Mouse (Mus musculus): ENCODE data around the gene Camk2b.
"Not testable (repeated sequence)": the region's sequence is repeated elsewhere in the genome, so short reads cannot be mapped to it uniquely, and the experiment has no call there.

DNA sequence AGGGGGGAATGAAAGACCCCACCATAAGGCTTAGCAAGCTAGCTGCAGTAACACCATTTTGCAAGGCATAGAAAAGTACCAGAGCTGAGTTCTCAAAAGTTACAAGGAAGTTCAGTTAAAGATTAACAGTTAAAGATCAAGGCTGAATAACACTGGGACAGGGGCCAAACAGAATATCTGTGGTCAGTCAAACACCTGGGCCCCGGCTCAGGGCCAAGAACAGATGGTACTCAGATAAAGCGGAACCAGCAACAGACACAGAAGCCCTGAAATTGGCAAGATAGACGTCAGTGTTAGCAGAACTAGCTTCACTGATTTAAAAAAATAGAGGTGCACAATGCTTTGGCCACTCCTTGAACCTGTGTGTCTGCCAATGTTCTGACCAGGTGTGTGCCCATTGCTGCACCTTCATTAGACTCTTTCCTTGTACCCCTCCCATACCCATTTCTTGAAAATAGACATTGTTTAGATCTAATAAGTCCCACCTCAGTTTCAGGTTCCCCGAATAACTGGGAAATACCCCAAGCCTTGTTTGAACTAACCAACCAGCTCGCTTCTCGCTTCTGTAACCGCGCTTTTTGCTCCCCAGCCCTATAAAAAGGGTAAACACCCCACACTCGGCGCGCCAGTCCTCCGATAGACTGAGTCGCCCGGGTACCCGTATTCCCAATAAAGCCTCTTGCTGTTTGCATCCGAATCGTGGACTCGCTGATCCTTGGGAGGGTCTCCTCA, 55.2 kb downstream of the Camk2b start:
- not testable (repeated sequence) for TF ChIP-seq CTCF (IDR thresholded peaks at IDR 0.05; ENCODE audit: borderline replicate concordance, insufficient read depth, low read length); POLR2A (IDR thresholded peaks at IDR 0.05; ENCODE audit: low read depth, low read length)

Data from embryonic fibroblast, embryonic 13.5 days (primary cell).